Mouse (Mus musculus): ENCODE measurements at regions not wholly inside any gene's neighbourhood (a gene's known extent, or its start where the extent isn't known, plus 50 kb on each side); places are given as distances from the start of the nearest gene placed in this dataset.
"Not testable (repeated sequence)": the region's sequence is repeated elsewhere in the genome, so short reads cannot be mapped to it uniquely, and the experiment has no call there.

GRCm38 (mm10) chr5:149815879-149816278, 137.8 kb downstream of the B3glct start:
- DNase-seq (ENCODE audit: low read depth, low spot score): peak; percentile 43

GRCm38 (mm10) chr5:149818812-149819211, 140.8 kb downstream of the B3glct start:
- no peak for DNase-seq (ENCODE audit: low read depth, low spot score)

DNA sequence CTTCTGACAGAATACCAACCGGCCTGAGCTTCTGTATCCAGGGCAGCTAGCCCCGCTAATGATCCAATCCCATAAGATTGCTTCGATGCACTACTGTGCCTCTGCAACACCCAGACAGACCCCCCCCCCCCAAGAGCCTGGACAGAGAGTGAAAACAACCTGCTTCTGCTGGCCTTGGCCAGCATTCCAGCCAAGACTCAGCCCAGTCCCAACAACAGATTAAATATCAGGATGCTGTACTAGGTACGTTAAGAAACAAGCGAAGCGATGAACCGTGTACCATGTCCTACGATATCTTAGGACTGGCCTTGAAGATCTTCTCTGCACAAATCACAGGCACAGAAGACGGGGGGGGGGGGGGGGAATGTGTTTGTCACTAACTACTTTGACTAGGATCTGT, 145.8 kb downstream of the B3glct start:
- no peak for DNase-seq (ENCODE audit: low read depth, low spot score)

- DNase-seq (ENCODE audit: low read depth, low spot score): no peak
Observed at GRCm38 (mm10) chr5:149827599-149827998, 149.6 kb downstream of the B3glct start.

GRCm38 (mm10) chr5:149831122-149831861, 153.3 kb downstream of the B3glct start:
- DNase-seq (ENCODE audit: low read depth, low spot score): peak; percentile 9

GRCm38 (mm10) chr5:149837379-149837778, 159.3 kb downstream of the B3glct start:
- DNase-seq (ENCODE audit: low read depth, low spot score): no peak

DNA sequence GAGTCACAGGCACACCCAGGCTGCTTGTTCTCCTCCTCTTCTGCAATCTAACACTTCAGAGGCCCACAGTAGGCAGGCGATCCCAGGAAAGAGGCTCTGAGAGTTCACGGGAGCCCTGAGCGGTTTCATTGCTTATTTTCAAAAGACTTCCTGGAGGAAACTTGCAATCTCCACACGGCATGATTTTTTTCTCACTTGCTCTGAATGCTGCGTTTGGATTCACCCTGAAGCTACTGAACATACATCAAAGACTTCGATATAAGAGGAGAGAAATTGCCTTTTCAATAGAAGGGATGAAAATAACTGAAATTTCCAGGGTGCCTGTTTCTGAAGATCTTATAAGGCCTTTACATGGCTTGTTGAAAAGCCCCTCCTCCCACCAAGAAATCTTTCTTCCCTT, 164.5 kb downstream of the B3glct start:
- no peak for DNase-seq (ENCODE audit: low read depth, low spot score)

DNA sequence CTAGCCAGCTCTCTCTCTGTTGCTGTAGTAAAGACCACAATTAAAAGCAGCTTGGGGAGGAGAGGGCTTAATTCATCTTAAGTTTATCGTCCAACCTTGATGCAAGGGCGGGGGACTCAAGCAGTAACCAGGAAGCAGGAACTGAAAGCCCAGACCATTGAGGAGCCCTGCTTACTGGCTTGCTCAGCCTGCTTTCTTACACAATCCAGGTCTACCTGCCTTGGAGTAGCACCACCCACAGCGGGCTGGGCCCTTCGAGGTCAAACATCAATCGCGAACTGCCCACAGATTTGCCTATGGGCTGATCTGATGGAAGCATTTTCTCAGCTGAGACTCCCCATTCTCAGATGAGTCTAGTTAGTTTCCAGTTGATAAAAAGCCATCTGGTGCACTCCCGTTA, 165.3 kb downstream of the B3glct start:
- DNase-seq (ENCODE audit: low read depth, low spot score): no peak

GRCm38 (mm10) chr5:149845256-149845655, 167.2 kb downstream of the B3glct start:
- DNase-seq (ENCODE audit: low read depth, low spot score): no peak

GRCm38 (mm10) chr5:149848465-149848864, 170.0 kb upstream of the Rxfp2 start:
- no peak for DNase-seq (ENCODE audit: low read depth, low spot score)

- peak; percentile 87 for DNase-seq (ENCODE audit: low read depth, low spot score)
Observed at GRCm38 (mm10) chr5:149851011-149851410, 167.5 kb upstream of the Rxfp2 start.

DNA sequence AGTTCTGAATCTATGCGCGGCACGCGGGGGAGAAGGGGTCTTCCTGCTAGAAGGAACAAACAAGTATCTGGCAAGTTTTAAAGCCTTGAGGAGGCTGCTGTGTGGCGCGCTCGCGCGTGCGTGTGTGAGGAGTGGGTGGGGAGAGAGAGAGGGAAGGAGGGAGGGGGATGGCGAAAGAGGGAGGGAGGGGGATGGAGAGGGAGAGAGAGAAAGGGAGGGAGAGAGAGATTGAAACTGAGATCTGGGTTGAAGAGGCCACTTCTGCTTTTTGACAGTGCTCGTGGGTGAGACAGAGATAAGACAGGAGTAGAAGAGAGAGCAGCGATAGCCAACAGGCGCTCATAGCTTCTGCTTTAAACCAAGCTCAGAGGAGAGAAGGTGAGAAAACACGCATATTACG, 166.0 kb upstream of the Rxfp2 start:
- DNase-seq (ENCODE audit: low read depth, low spot score): no peak

DNA sequence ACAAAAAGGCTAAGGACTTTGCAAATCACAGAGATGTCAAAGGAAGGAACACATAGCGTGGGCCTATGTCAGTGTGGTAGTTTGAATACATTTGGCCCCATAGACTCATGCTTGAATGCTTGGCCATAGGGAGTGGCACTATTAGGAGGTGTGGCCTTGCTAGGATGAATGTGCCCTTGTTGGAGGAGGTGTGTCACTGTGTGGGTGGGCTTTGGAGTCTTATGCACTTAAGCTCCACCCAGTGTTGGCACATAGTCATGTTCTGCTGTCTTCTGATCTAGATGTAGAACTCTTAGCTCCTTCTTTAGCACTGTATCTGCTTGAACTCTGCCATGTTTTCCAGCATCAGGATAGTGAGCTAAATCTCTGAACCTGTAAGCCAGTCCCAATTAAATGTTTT, 162.4 kb upstream of the Rxfp2 start:
- no peak for DNase-seq (ENCODE audit: low read depth, low spot score)

DNA sequence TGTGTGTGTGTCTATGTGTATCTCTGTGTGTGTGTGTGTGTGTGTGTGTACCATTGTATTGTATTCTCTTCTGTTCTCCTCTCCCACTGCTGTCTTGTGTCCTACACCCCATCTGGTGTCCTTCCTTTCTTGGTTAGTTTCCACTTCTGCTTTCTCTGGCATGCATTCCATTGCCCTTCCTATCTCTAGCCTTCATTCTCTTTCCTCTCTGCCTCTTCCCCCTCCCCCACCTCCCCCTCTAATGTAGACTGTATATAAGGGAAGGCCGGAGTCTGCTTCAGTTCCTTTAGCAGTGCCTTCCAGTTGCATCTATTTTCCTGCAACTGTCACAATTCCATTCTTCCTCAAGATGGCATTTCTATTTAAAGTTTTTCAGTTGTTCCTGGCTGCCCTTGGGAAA, 161.5 kb upstream of the Rxfp2 start:
- DNase-seq (ENCODE audit: low read depth, low spot score): no peak

DNA sequence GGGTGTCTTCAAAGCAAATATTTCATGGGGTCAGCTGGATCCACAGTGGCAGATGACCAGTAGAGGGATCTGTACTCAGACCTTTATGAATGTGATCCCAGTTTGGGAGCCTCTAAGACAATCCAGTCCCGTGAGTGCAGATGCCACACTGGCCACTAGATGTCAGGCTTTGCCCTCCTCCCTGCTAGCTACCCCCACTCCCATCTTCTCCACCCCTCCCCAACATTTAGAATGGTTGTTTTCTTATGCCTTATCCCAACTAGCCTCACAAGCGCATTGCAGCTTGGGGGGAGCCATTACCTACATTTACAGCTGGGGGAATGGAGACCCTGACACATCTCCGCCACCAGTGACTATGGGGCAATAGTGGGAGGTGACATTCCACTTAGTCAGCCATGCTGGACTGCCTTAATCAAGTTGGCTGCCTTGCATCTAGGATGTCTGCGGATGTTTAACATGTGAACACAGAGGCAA, 156.9 kb upstream of the Rxfp2 start:
- DNase-seq (ENCODE audit: low read depth, low spot score): peak; percentile 44

- DNase-seq (ENCODE audit: low read depth, low spot score): no peak
Observed at GRCm38 (mm10) chr5:149867926-149868325, 150.5 kb upstream of the Rxfp2 start.

- DNase-seq (ENCODE audit: low read depth, low spot score): no peak
Observed at GRCm38 (mm10) chr5:149869441-149869840, 149.0 kb upstream of the Rxfp2 start.

GRCm38 (mm10) chr5:149870596-149870995, 147.9 kb upstream of the Rxfp2 start:
- no peak for DNase-seq (ENCODE audit: low read depth, low spot score)

DNA sequence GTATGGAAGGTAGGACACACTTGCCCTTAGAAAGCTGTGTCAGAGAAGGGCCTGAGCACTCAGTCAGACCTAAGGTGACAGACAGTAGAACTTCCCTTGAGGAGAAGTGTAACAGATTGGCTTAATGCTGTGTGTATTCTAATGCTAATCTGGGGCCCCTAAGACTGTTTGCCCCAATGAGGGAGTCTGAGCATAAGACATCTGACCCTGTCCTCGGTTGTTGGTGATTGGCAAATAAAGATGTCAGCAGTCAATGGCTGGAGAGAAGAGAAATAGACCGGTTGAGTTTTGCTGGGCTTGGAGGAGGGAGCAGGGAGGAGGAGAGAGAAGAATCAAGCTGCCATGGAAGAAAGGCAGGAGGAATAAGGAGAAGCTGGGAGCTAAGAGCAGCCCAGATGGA, 147.0 kb upstream of the Rxfp2 start:
- no peak for DNase-seq (ENCODE audit: low read depth, low spot score)

DNA sequence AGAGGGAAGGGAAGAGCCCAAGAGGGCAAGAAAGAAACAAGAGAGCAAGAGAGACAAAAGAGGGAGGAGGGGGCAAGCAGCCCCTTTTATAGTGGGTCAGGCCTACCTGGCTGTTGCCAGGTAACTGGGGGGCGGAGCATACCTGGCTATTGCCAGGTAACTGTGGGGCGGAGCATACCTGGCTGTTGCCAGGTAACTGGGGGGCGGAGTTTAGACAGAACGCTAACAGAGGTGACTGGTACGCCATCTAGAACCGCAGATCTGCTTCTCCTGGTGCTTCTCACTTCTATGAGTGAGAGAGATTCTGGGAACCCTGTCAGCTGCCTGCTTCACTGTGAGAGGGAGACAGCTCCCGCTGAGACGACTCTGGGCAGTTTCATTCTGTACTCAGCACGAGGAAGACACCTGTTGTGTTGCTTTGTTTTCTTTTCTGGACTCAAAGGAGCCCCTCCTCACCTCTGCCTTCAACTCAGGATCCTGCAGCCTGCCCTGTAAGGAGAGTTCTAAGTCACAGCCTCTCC, 144.9 kb upstream of the Rxfp2 start:
- DNase-seq (ENCODE audit: low read depth, low spot score): no peak

DNA sequence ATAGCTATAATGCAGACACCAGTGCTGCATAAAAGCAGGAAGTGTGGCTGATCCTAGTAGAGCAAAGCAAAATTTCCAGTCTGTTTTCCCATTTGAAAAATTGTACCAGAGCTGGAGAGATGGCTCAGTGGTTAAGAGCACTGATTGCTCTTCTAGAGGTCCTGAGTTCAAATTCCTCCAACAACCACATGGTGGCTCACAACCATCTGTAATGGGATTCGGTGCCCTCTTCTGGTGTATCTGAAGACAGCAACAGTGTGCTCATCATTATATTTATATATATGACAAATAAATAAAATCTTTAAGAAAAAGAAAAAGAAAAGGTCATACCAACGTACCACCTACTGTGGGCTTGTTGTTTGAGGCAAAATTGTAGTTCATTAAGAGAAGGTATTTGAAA, 144.1 kb upstream of the Rxfp2 start:
- peak; percentile 36 for DNase-seq (ENCODE audit: low read depth, low spot score)

DNA sequence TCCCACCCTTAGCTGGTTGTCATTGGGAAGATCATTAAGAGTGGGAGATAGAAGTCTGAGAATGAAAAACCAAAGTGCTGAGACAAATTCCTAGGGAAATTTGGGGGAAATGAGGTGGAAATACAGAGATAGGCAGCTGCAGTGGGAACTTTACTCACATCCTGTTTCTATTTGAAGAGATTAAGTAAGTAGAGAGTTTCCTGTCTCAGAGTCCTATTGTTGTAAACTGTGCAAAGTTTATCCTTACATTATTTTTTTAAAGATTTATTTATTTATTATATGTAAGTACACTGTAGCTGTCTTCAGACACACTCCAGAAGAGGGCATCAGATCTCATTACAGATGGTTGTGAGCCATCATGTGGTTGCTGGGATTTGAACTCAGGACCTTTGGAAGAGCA, 126.0 kb upstream of the Rxfp2 start:
- DNase-seq (ENCODE audit: low read depth, low spot score): not testable (repeated sequence)

GRCm38 (mm10) chr5:149906927-149907326, 111.5 kb upstream of the Rxfp2 start:
- DNase-seq (ENCODE audit: low read depth, low spot score): no peak
